Mouse (Mus musculus) G1E (cell line): ENCODE data around the gene Gm6993.

ENCODE experiments used
- CTCF ChIP-seq: IDR thresholded peaks from 2 replicates; pipeline ENCODE4 v1.5.1; 2012; ENCODE audit warnings: low read depth, low read length, inconsistent platforms, mixed read lengths
- GATA2 ChIP-seq: IDR thresholded peaks from 2 replicates; pipeline ENCODE4 v1.6.1; 2012; ENCODE audit warnings: low read depth, low read length, inconsistent platforms, borderline replicate concordance
- POLR2AphosphoS5 ChIP-seq: IDR thresholded peaks from 2 replicates; pipeline ENCODE4 v1.6.1; 2012; ENCODE audit warnings: low read depth, low read length, inconsistent platforms; ENCODE audit not compliant: insufficient replicate concordance
- TAL1 ChIP-seq: conservative IDR thresholded peaks from 2 replicates; pipeline ENCODE4 v1.6.1; 2012; ENCODE audit warnings: low read depth, low read length, inconsistent platforms, mixed read lengths

DNA sequence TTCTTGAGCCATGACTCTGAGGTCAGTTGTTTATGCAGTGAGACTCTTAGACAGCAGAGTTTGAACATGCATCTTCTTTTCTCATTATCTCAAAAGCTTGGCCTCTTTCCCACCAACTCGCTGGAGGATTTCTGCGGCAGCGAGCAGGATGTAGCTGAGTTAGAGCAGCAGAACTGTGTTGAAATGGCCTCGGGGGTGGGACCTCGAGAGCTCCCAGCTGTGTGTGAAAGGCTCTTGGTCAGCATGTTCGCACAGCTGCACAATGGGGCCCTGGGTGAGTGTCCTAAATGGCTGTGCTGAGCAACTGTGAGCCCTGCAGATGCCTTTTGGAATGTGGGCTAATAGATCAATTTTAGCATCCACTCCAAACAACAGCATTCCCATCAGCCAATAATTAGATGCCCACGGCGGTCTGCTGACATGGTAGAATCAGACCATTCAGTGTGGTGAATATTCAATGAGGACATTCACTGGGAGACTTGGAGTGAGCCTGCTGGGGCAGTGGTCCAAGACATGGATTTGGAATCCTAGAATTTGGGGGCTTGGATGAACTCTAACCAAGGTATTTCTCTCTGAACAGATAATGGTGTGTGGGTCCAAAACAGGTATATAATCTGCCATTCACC is 49.1 kb upstream of the Gm6993 start:
- TF ChIP-seq CTCF (no peak), TAL1 (no peak), GATA2 (no peak), POLR2AphosphoS5 (no peak)
